Mouse (Mus musculus) MEL (cell line): ENCODE data around the gene Olfr288.

Experiments
- CHD2 ChIP-seq: IDR thresholded peaks from 2 replicates; pipeline ENCODE4 v1.6.1; 2011; ENCODE audit warnings: low read length, improper control_type of control experiment
- CTCF ChIP-seq, 3 experiments: IDR thresholded peaks in 2 of 3; conservative IDR thresholded peaks in 1 of 3; 2 replicates each; pipeline ENCODE4 v1.5.1; 2011 to 2012; ENCODE audit warnings: low read length in 3 of 3, low read depth in 2 of 3, mild to moderate bottlenecking in 2 of 3, improper control_type of control experiment in 1 of 3, inconsistent platforms in 1 of 3, mixed read lengths in 1 of 3, moderate library complexity in 1 of 3; ENCODE audit not compliant: control insufficient read depth in 1 of 3, insufficient read depth in 1 of 3, poor library complexity in 1 of 3, severe bottlenecking in 1 of 3
- GABPA ChIP-seq: IDR thresholded peaks from 2 replicates; pipeline ENCODE4 v1.6.1; 2012; ENCODE audit warnings: low read depth, mild to moderate bottlenecking, inconsistent platforms, low read length, improper control_type of control experiment, moderate library complexity
- GATA1 ChIP-seq: IDR thresholded peaks from 2 replicates; pipeline ENCODE4 v1.6.1; 2011; ENCODE audit warnings: low read depth, low read length, improper control_type of control experiment
- HCFC1 ChIP-seq: IDR thresholded peaks from 2 replicates; pipeline ENCODE4 v1.6.1; 2012; ENCODE audit warnings: low read depth, mild to moderate bottlenecking, inconsistent platforms, low read length, improper control_type of control experiment, moderate library complexity
- MAX ChIP-seq: IDR thresholded peaks from 2 replicates; pipeline ENCODE4 v1.6.1; 2011; ENCODE audit warnings: low read length, improper control_type of control experiment
- NELFE ChIP-seq: IDR thresholded peaks from 2 replicates; pipeline ENCODE4 v1.6.1; 2011; ENCODE audit warnings: low read depth, low read length, improper control_type of control experiment
- POLR2A ChIP-seq, 2 experiments: IDR thresholded peaks; 2 replicates each; pipeline ENCODE4 v1.6.1; 2011 to 2012; ENCODE audit warnings: low read length in 2 of 2, mild to moderate bottlenecking in 2 of 2, control low read depth in 1 of 2, improper control_type of control experiment in 1 of 2, low read depth in 1 of 2, moderate library complexity in 1 of 2; ENCODE audit not compliant: control insufficient read depth in 1 of 2, insufficient read depth in 1 of 2, poor library complexity in 1 of 2
- SMC3 ChIP-seq: IDR thresholded peaks from 2 replicates; pipeline ENCODE4 v1.6.1; 2011; ENCODE audit warnings: low read depth, low read length, improper control_type of control experiment
- USF2 ChIP-seq, 2 experiments: IDR thresholded peaks; 2 replicates each; pipeline ENCODE4 v1.6.1; 2011 to 2012; ENCODE audit warnings: improper control_type of control experiment in 2 of 2, low read length in 2 of 2, borderline replicate concordance in 1 of 2, inconsistent platforms in 1 of 2, low read depth in 1 of 2, mild to moderate bottlenecking in 1 of 2; ENCODE audit not compliant: insufficient read depth in 1 of 2

DNA sequence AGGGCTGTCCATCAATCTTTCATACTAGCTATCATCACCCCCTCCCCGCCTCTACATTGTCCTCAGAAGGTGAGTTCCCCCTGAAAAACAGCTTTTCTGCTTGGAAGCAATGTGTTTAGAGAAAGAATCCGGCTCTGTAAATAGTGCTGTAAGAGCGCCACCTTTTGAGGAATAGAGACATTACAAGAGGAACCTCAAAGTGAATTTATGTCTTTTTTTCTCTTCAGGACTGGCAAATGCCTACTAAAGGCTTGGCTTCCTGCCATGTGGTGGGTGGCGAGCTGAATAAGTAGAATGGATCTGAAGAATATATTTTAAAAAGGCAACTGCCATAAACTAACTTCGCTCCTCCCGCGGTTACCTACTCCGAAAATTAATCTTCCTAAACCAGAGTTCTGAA lies 21.5 kb downstream of the Olfr288 start:
- TF ChIP-seq CTCF (IDR thresholded peaks at IDR 0.05 in 2 of 3, conservative IDR thresholded peaks at IDR 0.05 in 1 of 3; ENCODE audit: control insufficient read depth in 1 of 3, insufficient read depth in 1 of 3, low read depth in 2 of 3, low read length in 3 of 3, poor library complexity in 1 of 3, severe bottlenecking in 1 of 3) (peak; percentile 20 to 97 (median 90); a peak in 4 of 6 replicates), NELFE (no peak), MAX (no peak), CHD2 (no peak), GABPA (no peak), POLR2A (IDR thresholded peaks at IDR 0.05; ENCODE audit: control insufficient read depth in 1 of 2, insufficient read depth in 1 of 2, low read depth in 1 of 2, low read length in 2 of 2, poor library complexity in 1 of 2) (no peak), GATA1 (no peak), SMC3 (peak; percentile 85), USF2 (IDR thresholded peaks at IDR 0.05; ENCODE audit: borderline replicate concordance in 1 of 2, insufficient read depth in 1 of 2, low read depth in 1 of 2, low read length in 2 of 2) (no peak), HCFC1 (no peak)
